ENCODE assay signal across 8 mouse cellular contexts in the genomic region with DNA sequence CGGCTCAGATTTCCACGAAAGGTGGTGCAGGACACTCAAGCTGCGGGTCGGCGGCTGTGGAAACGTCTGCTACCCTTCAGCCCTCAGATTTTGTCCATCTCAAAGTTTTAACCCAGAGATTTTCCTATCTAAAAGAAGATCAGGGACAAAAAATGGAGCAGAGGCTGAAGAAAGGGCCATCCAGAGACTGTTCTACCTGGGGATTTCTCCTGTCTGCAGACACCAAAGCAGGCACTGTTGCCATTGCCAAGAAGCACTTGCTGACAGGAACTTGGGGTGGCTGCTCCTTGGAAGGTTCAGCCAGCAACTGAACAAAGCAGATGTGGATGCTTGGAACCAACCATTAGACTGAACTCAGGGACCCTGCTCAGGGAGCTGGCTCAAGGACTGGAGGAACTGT. TPM values are rescaled to one million over a fixed set of nuclear protein-coding genes. Genes with fewer than 3 reads are reported as not detected.
DNase-seq lines count a peak whose midpoint lies in the region; ATAC-seq lines count a peak whose summit lies in the region.

A gene (minus strand): TSS at position 101 of the 400 bp plus-strand sequence.

- H3K27me3 ChIP-seq in lung, embryonic 15.5 days: no peaks in the 10 kb centered on the region
- no peaks in the 10 kb centered on the region for H3K27me3 ChIP-seq in embryonic facial prominence, embryonic 11.5 days (ENCODE audit: control insufficient read depth, insufficient read depth, low read length)
- no peaks in the 10 kb centered on the region for H3K27me3 ChIP-seq in hindbrain, embryonic 11.5 days (ENCODE audit: control insufficient read depth, insufficient read depth, low read length)
- H3K27me3 ChIP-seq in midbrain, embryonic 14.5 days (ENCODE audit: control insufficient read depth, insufficient read depth, low read length): no peaks in the 10 kb centered on the region

- H3K4me3 ChIP-seq in lung, embryonic 15.5 days: no peak within 1 kb of the TSS
- H3K4me3 ChIP-seq in embryonic facial prominence, embryonic 11.5 days (ENCODE audit: low read depth, low read length): no peak within 1 kb of the TSS
- no peak within 1 kb of the TSS for H3K4me3 ChIP-seq in hindbrain, embryonic 11.5 days (ENCODE audit: low read depth, low read length)
- no peak within 1 kb of the TSS for H3K4me3 ChIP-seq in midbrain, embryonic 14.5 days (replicated peaks; ENCODE audit: low read depth, low read length)

- H3K4me1 ChIP-seq in lung, embryonic 15.5 days: no peaks in the 10 kb centered on the region
- H3K4me1 ChIP-seq in embryonic facial prominence, embryonic 11.5 days (ENCODE audit: control insufficient read depth, insufficient read depth, low read length): no peaks in the 10 kb centered on the region
- H3K4me1 ChIP-seq in hindbrain, embryonic 11.5 days (replicated peaks; ENCODE audit: control insufficient read depth, insufficient read depth, low read length): no peaks in the 10 kb centered on the region
- no peaks in the 10 kb centered on the region for H3K4me1 ChIP-seq in midbrain, embryonic 14.5 days (ENCODE audit: control insufficient read depth, insufficient read depth, low read length)

- H3K4me2 ChIP-seq in lung, embryonic 15.5 days: no peak within 1 kb of the TSS
- no peak within 1 kb of the TSS for H3K4me2 ChIP-seq in embryonic facial prominence, embryonic 11.5 days (ENCODE audit: low read depth, low read length)
- no peak within 1 kb of the TSS for H3K4me2 ChIP-seq in hindbrain, embryonic 11.5 days (replicated peaks; ENCODE audit: low read depth, low read length)
- H3K4me2 ChIP-seq in midbrain, embryonic 14.5 days (ENCODE audit: low read length): no peak within 1 kb of the TSS

- ATAC-seq in lung, embryonic 15.5 days (ENCODE audit: borderline replicate concordance, extremely low read depth, low FRiP score, low TSS enrichment): no peak
- no peak for ATAC-seq in embryonic facial prominence, embryonic 11.5 days (replicated peaks; ENCODE audit: insufficient number of reproducible peaks, low FRiP score, low TSS enrichment, low read depth)
- no peak for ATAC-seq in hindbrain, embryonic 11.5 days (ENCODE audit: low FRiP score)
- no peak for ATAC-seq in midbrain, embryonic 14.5 days (ENCODE audit: low FRiP score, low TSS enrichment)

- H3K9ac ChIP-seq in lung, embryonic 15.5 days: no peak within 1 kb of the TSS
- no peak within 1 kb of the TSS for H3K9ac ChIP-seq in embryonic facial prominence, embryonic 11.5 days (replicated peaks; ENCODE audit: low read length)
- H3K9ac ChIP-seq in hindbrain, embryonic 11.5 days (ENCODE audit: low read depth, low read length): no peak within 1 kb of the TSS
- H3K9ac ChIP-seq in midbrain, embryonic 14.5 days (replicated peaks; ENCODE audit: low read length): no peak within 1 kb of the TSS

- 92% methylated on average over 6 of the region's 6 CpGs for WGBS in lung, embryonic 15.5 days
- WGBS in embryonic facial prominence, embryonic 11.5 days: 92% methylated on average over 6 of the region's 6 CpGs
- 91% methylated on average over 6 of the region's 6 CpGs for WGBS in hindbrain, embryonic 11.5 days
- 97% methylated on average over 6 of the region's 6 CpGs for WGBS in midbrain, embryonic 14.5 days

- no peak for DNase-seq in lung, postnatal 14 days
- no peak for DNase-seq in embryonic facial prominence, embryonic 11.5 days (ENCODE audit: low spot score)
- no peak for DNase-seq in hindbrain, embryonic 11.5 days (ENCODE audit: low spot score)
- DNase-seq in midbrain, embryonic 14.5 days: no peak
- no peak for DNase-seq in layer of hippocampus, adult 11-12 months (ENCODE audit: low spot score)
- DNase-seq in embryo, embryonic 9.5 days (ENCODE audit: extremely low spot score): no peak
- no peak for DNase-seq in natural killer cell, adult 2 months (ENCODE audit: low spot score in 2 of 2)

- no peaks in the 10 kb centered on the region for H3K9me3 ChIP-seq in lung, embryonic 15.5 days
- no peaks in the 10 kb centered on the region for H3K9me3 ChIP-seq in embryonic facial prominence, embryonic 11.5 days (replicated peaks; ENCODE audit: control insufficient read depth, low read length)
- H3K9me3 ChIP-seq in hindbrain, embryonic 11.5 days (ENCODE audit: control insufficient read depth, low read length): no peaks in the 10 kb centered on the region
- no peaks in the 10 kb centered on the region for H3K9me3 ChIP-seq in midbrain, embryonic 14.5 days (ENCODE audit: control insufficient read depth, low read length)

- no peak within 1 kb of the TSS for H3K27ac ChIP-seq in lung, embryonic 15.5 days
- H3K27ac ChIP-seq in embryonic facial prominence, embryonic 11.5 days (replicated peaks; ENCODE audit: low read depth, low read length): no peak within 1 kb of the TSS
- no peak within 1 kb of the TSS for H3K27ac ChIP-seq in hindbrain, embryonic 11.5 days (ENCODE audit: low read depth, low read length)
- H3K27ac ChIP-seq in midbrain, embryonic 14.5 days (replicated peaks; ENCODE audit: low read depth, low read length): no peak within 1 kb of the TSS

- H3K36me3 ChIP-seq in lung, embryonic 15.5 days: no peaks in the 10 kb centered on the region
- H3K36me3 ChIP-seq in embryonic facial prominence, embryonic 11.5 days (replicated peaks; ENCODE audit: control insufficient read depth, insufficient read depth, low read depth, low read length): no peaks in the 10 kb centered on the region
- H3K36me3 ChIP-seq in hindbrain, embryonic 11.5 days (ENCODE audit: control insufficient read depth, insufficient read depth, low read length): no peaks in the 10 kb centered on the region
- H3K36me3 ChIP-seq in midbrain, embryonic 14.5 days (ENCODE audit: control insufficient read depth, insufficient read depth, low read length): no peaks in the 10 kb centered on the region

RNA-seq across cellular contexts. Expression of the gene that starts here (rescaled TPM):
- 53.4 and 53.5 TPM in 2 replicates for polyA plus RNA-seq in lung, embryonic 15.5 days (2015; fragmentation: Nextera tagmentation; extraction: Ambion mirVana)
- 79.9 and 89.8 TPM in 2 replicates for polyA plus RNA-seq in embryonic facial prominence, embryonic 11.5 days (2014; fragmentation: Nextera tagmentation; extraction: Ambion mirVana)
- polyA plus RNA-seq in hindbrain, embryonic 11.5 days (2014; fragmentation: Nextera tagmentation; extraction: Ambion mirVana): 65.4 and 66.3 TPM in 2 replicates
- 24.1 and 28.1 TPM in 2 replicates for polyA plus RNA-seq in midbrain, embryonic 14.5 days (2014; fragmentation: Nextera tagmentation; extraction: Ambion mirVana)
